Mouse (Mus musculus) left cerebral cortex, postnatal 14 days (tissue): ENCODE results near the gene Sbf1. TPM values are rescaled to one million over a fixed set of nuclear protein-coding genes. Genes with fewer than 3 reads are reported as not detected.

ENCODE experiments used
- DNase-seq, 2 experiments: peaks; one replicate each; pipeline ENCODE4 v3.0.0; 2021 to 2022; ENCODE audit warnings: low spot score in 2 of 2, mixed read lengths in 1 of 2
- intact Hi-C: fragments of 180-260 bp; cut with DNase I; formaldehyde crosslinking; loops from one replicate; pipeline ENCODE4 v1.15.1; 2025
- long read RNA-seq, 2 experiments: library from polyadenylated mRNA; stranded (forward); transcript quantifications; one replicate each; pipeline ENCODE4 v2.0.0; 2021
- total RNA-seq, 2 experiments: library from RNA; stranded (reverse); gene quantifications; 2 replicates each; pipeline ENCODE4 v1.2.3; 2021

Sbf1 gene
- total RNA-seq, result 100 to 1,000 TPM; 198 to 204 TPM
- long read RNA-seq, experiment 1, full-length matches to known transcripts, result 55 of 159 reads
- long read RNA-seq, experiment 1, partial matches to known transcripts, result 47 of 159 reads
- long read RNA-seq, experiment 1, other reads (novel, unspliced or antisense), result 57 of 159 reads
- long read RNA-seq, experiment 2, full-length matches to known transcripts, result 56 of 121 reads
- long read RNA-seq, experiment 2, partial matches to known transcripts, result 27 of 121 reads
- long read RNA-seq, experiment 2, other reads (novel, unspliced or antisense), result 38 of 121 reads

GRCm38 (mm10) chr15:89315190-89315731, at the start of gene Sbf1:
Sbf1 (minus strand) TSS chr15:89315311.
- intact Hi-C loops, result no loop called here
- peak; percentile 98 for DNase-seq

GRCm38 (mm10) chr15:89363051-89363450, 47.9 kb upstream of the Sbf1 start:
- intact Hi-C loops, result no loop called here
- no peak for DNase-seq

DNA sequence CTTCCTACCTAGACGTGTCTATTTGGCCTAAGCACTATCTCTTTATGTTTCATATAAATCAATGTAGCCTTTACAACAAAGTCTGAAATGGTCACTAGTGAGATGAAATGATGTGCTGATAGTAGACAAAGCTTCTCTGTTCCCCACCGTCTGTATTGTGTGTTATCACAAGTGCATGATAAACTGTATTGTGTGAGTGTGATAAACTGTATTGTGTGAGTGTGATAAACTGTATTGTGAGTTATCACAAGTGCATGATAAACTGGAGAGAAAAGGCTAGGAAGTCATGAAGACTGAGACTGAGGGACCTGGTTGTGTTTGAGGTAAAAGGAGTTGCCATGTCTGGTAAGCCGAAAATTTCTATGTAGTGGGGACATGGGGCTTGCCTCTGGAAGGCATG, 43.7 kb upstream of the Sbf1 start:
- no peak for DNase-seq
- intact Hi-C loops, result loop anchor here (5.0 kb wide), 1 partner anchor 46 kb away; no protein-coding TSS in a partner anchor

DNA sequence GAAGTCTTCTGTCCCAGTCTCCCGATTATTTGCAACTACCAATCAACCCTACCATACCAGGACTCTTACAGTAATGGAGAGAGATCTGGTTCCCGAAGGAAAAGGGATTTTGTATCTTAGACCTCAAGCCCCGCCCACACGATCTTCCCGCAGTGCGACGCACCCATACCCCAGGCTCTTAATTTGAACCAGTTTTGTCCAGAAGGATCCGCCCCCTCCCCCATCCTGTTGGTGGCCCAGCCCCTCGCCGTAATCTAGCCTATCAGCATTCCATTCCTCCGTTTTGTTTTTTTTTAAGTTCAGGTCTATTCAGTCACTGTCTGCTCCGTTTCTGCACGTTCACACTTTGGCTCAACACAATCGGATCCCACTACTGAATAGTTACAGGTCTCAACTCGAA, 41.3 kb upstream of the Sbf1 start:
- intact Hi-C loops, result loop anchor here (5.0 kb wide), 1 partner anchor 44 kb away; no protein-coding TSS in a partner anchor
- peak; percentile 72 to 94 for DNase-seq

DNA sequence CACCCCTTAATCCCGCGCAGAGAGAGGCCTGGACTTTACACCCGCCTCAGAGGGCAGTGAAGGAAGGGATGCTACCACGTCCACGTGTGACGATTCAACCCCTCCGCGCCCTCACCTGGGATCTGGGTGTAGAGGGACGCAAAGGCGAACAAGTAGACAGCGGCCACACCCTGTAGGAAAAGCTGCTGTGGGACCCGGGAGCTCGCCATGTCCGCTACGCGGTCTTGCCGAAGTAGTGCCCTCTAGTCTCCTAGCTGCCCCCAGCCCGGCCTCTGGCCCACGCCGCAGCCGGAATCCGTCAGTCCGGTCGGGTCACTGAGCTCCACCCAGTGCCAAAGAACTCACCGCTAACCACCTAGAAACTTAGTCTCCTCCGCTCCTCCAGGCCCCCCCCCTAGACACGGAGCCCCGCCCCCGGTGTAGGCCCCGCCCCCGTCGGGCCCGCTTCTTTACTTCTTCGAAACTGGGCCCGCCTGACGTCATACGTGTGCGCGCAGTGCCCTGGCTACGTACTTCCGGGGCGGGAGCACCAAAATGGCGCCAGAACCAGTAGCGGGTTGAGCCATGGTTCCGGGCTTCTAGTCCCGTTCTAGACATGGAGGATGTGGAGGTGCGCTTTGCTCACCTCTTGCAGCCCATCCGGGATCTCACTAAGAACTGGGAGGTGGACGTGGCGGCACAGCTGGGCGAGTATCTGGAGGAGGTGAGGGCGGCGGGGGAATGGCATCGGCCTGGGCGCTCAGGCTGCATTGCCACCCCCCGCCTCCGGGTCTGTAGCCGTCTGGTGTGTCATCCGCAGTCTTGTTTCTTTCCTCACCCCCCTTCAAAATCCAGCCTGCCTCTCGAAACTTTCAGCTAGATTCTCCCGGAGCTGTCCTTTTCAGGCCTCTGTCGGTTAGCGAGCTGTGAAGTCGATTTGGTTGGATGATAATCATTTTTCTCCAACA, 40.4 kb upstream of the Sbf1 start, which contains the start of the genes Lmf2 and Ncaph2:
Gene Lmf2, minus strand, starts transcription at position 419 of the 947 bp plus-strand sequence.
Gene Ncaph2, plus strand, starts transcription at position 479 of the 947 bp plus-strand sequence.
- intact Hi-C loops, result loop anchor here (5.0 kb wide), 1 partner anchor 43 kb away; no protein-coding TSS in a partner anchor
- DNase-seq, result peak; percentile 94

- intact Hi-C loops, result no loop called here
- DNase-seq, result no peak
Measured at GRCm38 (mm10) chr15:89354455-89354854, 39.3 kb upstream of the Sbf1 start.

DNA sequence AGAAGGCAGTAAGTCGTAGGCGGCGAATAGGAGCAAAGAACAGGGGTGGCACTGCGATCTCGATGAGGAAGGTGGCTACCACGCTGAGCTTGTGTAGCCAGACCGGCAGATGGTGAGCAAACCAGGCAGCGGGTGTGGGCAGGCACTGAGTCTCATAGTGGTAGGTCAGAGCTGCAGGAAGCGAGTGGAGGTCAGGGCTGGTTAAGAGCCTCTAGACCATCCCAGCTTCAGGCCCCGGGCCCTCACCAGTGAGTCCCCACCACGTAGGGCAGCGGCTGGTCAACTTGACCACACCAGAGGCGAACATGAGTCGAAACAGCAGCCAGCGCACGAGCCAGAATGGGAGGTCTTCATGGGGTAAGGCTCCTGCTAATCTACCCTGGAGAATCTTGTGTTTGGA, 38.7 kb upstream of the Sbf1 start:
- intact Hi-C loops, result no loop called here

DNA sequence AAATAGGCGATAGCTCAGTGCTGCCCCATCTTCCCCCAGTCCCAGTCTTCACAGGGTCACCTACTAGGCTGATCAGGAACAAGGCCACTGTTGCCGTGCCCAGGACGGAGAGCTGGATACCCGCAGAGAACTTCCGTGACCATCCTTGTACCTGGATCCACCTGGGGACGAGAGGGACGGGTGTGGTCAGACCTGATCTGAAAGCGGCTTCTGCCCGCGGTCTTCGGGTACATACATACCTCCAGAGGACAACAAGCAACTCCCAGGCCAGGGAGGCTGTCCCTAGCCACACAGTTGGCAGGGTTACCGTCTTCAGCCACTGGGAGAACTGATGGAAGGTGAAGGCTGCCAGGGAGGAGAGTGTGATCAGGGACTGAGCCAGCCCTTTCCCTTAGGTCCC, 37.7 kb upstream of the Sbf1 start:
- intact Hi-C loops, result no loop called here

More for the DNA sequence above, 38.7 kb upstream of the Sbf1 start:
- DNase-seq, result no peak

GRCm38 (mm10) chr15:89352054-89352453, 36.9 kb upstream of the Sbf1 start:
- intact Hi-C loops, result no loop called here
- DNase-seq, result no peak

More for the DNA sequence above, 37.7 kb upstream of the Sbf1 start:
- DNase-seq, result no peak

DNA sequence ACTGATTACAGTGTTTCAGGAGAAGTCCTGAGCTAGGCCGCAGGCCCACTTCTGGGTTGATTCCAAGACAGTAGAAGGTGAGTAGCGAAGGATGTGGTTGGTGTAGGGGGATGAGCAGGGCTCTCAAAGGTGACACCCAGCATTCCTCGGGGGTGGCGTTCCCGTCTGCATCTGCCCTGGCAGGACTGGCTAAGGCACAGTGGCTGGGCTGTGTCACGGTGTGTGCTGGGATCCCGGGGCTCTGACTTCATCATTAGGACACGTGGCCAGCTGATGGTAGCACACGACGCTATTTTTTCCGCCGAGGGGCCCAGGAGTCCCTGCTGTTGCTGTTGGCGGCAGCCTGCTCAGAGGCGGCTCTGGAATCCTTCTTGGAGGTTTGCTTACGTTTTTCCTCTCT, 36.2 kb upstream of the Sbf1 start:
- no peak for DNase-seq
- intact Hi-C loops, result no loop called here

DNA sequence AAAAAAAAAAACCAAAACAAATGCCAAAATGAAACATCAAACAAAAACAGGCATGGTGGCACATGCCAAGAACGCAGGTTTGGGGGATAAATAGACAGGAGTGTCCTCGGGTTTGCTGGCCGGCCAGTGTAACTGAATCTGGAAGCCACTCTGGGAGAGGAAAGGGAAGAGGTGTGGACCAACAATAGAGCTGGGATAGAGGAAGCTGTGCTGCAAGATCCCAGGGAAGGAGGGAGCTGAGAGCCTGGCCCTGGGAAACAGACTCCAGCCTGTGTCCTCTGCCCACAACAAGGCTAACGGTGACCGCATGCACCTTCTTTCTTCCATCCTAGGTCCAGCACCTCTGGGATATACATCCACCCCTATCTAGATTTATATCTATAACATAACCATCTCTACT, 35.3 kb upstream of the Sbf1 start:
- intact Hi-C loops, result no loop called here
- DNase-seq, result no peak

GRCm38 (mm10) chr15:89343325-89343724, 28.2 kb upstream of the Sbf1 start:
- DNase-seq, result no peak
- intact Hi-C loops, result no loop called here

DNA sequence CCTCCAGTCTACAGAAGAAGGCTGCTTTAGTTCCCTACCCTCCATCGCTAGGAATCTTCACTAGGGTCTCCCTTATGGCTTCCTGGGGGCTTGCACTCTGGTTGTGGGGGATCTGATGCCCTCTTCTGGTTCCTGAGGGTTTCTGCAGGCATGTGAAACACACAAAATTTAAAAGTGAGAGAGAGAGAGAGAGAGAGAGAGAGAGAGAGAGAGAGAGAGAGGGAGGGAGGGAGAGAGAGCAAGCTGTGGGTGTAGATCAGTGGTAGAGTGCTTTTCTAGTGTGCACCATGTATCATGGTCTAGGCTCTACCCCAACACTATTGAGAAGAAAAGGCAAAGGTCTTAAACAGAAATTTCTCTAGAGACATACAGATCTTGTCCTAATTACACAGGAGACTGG, 26.6 kb upstream of the Sbf1 start:
- no peak for DNase-seq
- intact Hi-C loops, result no loop called here

DNA sequence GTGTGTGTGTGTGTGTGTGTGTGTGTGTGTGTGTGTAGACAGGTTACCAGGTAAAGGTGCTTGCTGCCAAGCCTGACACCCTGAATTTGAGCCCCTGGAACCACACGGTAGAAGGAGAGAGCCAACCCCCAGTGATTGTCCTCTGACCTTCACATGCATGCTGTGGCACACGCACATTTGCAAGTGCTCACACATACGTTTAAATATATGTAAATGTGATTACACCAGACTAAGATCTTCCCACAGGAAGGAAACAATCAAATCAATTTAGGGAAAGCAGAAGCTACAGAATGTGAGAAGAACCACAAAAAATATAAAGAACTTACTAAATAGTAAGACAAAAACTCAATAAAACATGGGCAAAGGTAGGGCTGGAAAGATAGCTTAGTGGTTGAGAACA, 25.0 kb upstream of the Sbf1 start:
- no peak for DNase-seq
- intact Hi-C loops, result no loop called here

DNA sequence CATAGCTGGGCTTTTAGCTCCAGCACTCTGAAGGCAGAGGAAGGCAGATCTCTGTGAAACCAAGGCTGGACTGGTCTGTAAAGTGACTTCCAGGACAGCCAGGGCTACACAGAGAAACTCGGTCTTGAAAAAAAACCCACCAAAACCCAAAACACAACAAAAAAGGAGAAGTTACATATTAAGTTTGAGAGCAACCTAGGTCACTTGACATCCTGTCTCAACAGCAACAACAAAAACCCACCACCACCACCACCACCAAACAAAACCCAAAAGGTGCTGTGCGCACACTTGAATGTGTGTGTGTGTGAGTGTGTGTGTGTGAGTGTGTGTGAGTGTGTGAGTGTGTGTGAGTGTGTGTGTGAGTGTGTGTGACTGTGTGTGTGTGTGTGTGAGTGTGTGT, 24.6 kb upstream of the Sbf1 start:
- no peak for DNase-seq
- intact Hi-C loops, result no loop called here

DNA sequence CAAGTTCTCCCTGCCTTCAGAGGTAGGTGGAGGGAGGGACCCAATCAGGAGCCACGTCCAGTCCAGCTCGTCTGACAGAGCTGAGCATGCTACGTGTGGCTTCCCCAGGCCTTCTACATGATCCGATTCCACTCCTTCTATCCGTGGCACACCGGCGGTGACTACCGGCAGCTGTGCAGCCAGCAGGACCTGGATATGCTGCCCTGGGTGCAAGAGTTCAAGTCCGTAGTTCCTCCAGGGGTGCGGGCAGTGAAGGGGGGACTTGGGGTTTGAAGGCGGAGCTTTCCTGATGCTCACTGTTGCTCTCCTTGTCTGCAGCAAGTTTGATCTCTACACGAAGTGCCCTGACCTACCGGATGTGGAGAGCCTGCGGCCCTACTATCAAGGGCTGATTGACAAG, 21.3 kb upstream of the Sbf1 start:
- DNase-seq, result no peak
- intact Hi-C loops, result no loop called here

DNA sequence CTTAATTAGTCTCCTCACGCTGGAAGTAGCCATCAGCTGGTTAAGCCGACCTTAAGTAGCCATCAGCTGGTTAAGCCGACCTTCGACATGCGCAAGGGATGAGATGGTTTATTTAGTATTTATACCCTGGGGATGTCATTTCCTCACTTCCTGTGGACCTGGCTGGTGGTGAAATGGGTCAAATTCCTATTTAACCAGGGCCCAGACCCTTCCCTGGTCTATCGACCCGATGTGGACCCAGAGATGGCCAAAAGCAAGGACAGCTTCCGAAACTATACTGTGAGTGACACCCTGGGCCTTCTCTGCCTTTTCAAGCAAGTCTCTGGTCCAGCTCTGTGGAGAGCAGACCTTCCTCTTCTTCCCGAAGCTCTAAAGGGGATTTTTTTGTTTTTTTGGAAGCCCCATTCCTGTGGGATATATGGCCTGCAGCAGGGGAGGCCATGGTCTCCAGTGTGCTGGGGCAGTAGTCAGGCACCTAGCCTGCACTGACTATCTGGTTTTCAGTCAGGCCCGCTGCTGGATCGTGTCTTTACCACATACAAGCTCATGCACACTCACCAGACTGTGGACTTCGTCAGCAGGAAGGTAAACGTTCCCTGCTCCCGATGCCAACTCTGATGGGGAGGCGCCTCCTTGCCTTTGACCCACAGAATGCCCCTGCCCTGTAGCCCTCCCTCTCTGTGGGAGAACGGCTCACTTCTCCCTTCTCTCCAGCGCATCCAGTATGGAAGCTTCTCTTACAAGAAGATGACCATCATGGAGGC, 19.8 kb upstream of the Sbf1 start:
- DNase-seq, result no peak
- intact Hi-C loops, result no loop called here

- DNase-seq, result no peak
- intact Hi-C loops, result no loop called here
Measured at GRCm38 (mm10) chr15:89334271-89334670, 19.2 kb upstream of the Sbf1 start, which contains the start of gene Miox. Miox (plus strand) TSS chr15:89334398.

GRCm38 (mm10) chr15:89326441-89326840, 11.3 kb upstream of the Sbf1 start:
- DNase-seq, result no peak
- intact Hi-C loops, result no loop called here
